Mouse (Mus musculus): ENCODE results near the gene Gja5. TPM values are rescaled to one million over a fixed set of nuclear protein-coding genes. Genes with fewer than 3 reads are reported as not detected.

Gja5 gene
- total RNA-seq, 1 experiment from 2014 or later: not detected

DNA sequence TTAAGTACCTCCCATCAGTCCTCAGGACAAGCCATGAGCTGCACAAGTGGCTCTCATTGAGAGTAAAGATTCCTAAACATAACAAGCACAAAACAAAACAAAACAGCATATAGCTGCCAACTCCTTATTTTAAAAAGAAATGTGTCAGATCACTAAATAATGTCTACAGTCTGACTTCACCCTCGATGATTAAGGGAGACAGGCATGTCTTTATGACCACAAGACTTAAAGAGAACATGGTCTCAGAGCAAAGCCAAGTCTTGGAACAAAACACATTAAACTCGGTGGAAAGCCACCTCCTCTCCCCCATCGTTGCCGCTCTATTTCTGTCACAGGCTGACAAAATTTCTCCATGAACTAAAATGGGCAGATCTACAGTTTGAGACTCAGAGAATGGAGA is 20.1 kb downstream of the Gja5 start:
- ATAC-seq (ENCODE audit: extremely low read depth, insufficient number of reproducible peaks, low FRiP score, poor library complexity, severe bottlenecking): no peak

- no peak for ATAC-seq (ENCODE audit: extremely low read depth, insufficient number of reproducible peaks, low FRiP score, poor library complexity, severe bottlenecking)
Measured at GRCm38 (mm10) chr3:96925920-96926319, 21.4 kb downstream of the Gja5 start, which contains the start of gene Gja8. TSS of gene Gja8 (minus strand) at chr3:96926020.

DNA sequence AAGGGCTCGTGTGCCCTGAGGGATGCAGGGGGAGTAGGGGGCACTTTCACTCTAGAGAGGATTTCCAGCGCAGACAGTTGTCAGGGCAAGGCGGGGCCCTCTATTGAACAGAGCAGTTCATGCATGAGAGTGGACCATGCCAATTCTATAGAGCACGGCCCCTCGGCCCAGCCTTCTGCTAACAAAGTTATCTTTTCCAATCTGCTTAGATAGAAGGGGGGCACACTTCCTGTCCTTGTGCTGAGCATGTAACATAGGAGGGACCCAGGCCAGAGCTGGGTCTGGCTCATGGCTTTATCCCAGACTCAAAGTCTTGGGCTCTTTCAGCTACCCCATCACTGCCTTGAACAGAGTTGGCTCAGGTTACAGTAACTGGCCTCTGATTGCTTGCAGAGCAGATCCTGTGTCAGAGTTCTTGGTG is 26.8 kb downstream of the Gja5 start:
- ATAC-seq (ENCODE audit: extremely low read depth, insufficient number of reproducible peaks, low FRiP score, poor library complexity, severe bottlenecking): no peak

GRCm38 (mm10) chr3:96936241-96936640 is 31.7 kb downstream of the Gja5 start:
- ATAC-seq (ENCODE audit: extremely low read depth, insufficient number of reproducible peaks, low FRiP score, poor library complexity, severe bottlenecking): peak; percentile 39; the same call in 1 of the 2 replicates

GRCm38 (mm10) chr3:96937606-96938005 is 33.1 kb downstream of the Gja5 start:
- no peak for ATAC-seq (ENCODE audit: extremely low read depth, insufficient number of reproducible peaks, low FRiP score, poor library complexity, severe bottlenecking)

DNA sequence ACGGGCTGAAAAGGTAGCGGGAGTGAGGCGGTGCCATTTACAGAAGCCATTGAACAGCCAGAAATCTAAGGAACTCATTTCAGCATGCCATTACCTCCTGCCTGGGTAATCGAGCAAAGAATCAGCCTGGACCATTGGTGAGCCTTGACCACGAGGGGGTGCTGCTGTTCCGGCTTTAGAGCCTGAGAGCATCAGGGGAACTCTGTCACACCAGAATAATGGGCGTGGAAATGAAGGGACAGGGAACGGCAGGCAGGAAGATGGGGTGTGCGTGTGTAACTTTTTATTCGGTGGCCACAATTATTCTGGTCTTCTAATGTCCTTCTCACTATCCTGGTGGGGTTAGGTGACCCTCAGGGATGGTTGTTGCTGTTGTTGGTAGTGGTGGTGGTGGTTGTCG is 34.2 kb downstream of the Gja5 start:
- peak; percentile 41; the same call in 1 of the 2 replicates for ATAC-seq (ENCODE audit: extremely low read depth, insufficient number of reproducible peaks, low FRiP score, poor library complexity, severe bottlenecking)

DNA sequence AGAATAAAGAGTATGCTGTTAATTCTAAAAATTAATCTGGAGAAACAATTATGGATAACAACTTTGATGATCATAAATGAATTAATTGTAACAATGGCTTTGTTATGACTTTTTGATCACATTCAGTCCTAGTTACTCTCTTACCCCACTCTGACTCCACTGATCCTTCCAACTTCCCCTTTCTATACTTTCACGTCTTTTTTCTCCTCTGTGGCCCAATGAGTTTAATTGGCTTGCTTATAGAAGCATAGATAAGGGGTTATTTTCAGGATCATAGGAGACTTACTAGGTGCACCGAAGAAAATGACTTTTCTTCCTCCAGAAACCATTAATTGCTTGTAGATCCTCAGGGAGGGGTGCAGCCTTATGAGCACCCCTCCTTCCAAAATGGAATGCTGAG is 38.2 kb downstream of the Gja5 start:
- ATAC-seq (ENCODE audit: extremely low read depth, insufficient number of reproducible peaks, low FRiP score, poor library complexity, severe bottlenecking): no peak

GRCm38 (mm10) chr3:96953489-96954233 is 49.2 kb downstream of the Gja5 start:
- ATAC-seq (ENCODE audit: extremely low read depth, insufficient number of reproducible peaks, low FRiP score, poor library complexity, severe bottlenecking): no peak

GRCm38 (mm10) chr3:96960597-96960996 is 56.1 kb downstream of the Gja5 start:
- no peak for ATAC-seq (ENCODE audit: extremely low read depth, insufficient number of reproducible peaks, low FRiP score, poor library complexity, severe bottlenecking)

DNA sequence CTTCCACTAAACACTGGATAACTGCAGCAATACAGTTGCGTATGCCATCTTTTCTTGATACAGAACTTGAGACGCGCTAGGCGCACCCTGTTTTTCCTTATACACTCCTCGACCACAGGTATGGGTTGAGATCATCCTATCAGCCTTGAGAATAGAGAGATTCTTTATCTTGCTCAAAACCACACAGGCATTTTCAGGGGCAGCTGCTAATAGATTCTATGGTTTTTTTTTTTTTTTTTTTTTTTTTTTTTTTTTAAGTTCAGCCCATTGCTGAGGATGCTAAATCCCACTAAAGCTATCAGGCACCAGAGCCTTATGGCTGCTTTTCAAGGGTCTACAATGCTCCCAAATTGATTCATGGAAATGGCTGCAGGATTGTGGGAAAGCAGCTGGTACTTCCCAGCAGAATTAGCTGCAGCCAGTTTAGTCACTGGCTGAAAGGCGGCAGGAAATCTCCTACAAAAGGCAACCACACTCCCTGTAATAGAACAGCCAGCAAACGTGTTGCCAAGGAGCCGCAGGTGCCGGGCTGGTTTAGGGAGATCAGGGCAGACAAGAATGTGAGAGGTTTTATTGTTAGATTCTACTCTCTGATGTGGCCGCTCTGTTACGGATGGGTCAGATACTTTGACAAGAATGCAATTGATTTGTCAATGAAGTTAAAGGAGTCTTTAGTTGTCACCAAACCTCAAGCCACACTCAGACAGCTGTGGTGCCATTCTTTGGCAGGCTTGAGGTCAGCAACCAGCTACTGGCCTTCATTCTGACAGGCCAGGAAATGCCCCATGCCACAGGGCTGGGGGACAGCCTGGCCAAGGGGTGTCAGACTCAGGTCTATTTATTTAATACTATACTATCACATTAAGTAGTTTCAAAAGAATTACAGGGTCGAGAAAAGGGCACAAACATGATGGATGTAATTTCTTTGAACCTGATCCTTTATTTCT is 58.9 kb downstream of the Gja5 start:
- no peak for ATAC-seq (ENCODE audit: extremely low read depth, insufficient number of reproducible peaks, low FRiP score, poor library complexity, severe bottlenecking)

DNA sequence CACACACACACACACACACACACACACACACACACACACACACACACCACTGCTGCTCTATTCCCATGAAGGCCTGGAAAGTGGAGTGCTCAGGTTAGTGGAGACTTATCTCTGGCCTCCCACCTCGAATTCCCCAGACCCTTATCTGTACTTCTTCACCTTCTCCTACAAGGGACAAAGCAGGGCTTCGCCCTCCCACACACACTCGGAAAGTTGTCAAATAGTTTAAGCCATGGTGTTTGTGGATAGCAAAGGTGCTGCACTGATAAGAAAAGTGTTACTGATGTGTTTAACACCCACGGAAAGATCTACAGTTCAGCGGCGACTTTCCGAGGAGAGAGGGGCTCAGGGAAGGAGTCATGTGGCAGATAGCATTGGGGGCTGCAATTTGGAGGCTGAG is 66.5 kb downstream of the Gja5 start:
- ATAC-seq (ENCODE audit: extremely low read depth, insufficient number of reproducible peaks, low FRiP score, poor library complexity, severe bottlenecking): no peak

GRCm38 (mm10) chr3:96974467-96974866 is 70.0 kb downstream of the Gja5 start:
- no peak for ATAC-seq (ENCODE audit: extremely low read depth, insufficient number of reproducible peaks, low FRiP score, poor library complexity, severe bottlenecking)

DNA sequence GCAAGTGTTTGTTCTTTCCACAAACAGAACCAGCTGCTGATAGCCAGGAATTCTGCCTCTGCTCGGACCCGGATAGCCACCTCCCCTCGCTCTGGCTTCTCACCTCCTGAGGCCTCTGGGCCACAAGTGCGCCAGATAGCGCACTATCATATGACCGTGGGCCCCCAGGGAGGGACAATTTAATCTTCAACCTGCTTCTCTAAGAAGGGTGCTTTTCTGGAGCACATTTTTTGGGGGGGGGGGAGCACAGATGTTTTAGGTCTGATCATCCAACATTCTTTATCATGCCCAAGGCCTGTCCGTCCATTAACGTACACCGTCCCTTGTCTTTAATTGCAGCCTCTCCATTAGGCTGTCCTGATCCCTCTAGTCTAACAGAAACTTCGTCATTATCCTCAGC is 71.1 kb downstream of the Gja5 start:
- no peak for ATAC-seq (ENCODE audit: extremely low read depth, insufficient number of reproducible peaks, low FRiP score, poor library complexity, severe bottlenecking)

GRCm38 (mm10) chr3:96977507-96977906 is 73.0 kb downstream of the Gja5 start:
- ATAC-seq (ENCODE audit: extremely low read depth, insufficient number of reproducible peaks, low FRiP score, poor library complexity, severe bottlenecking): no peak

DNA sequence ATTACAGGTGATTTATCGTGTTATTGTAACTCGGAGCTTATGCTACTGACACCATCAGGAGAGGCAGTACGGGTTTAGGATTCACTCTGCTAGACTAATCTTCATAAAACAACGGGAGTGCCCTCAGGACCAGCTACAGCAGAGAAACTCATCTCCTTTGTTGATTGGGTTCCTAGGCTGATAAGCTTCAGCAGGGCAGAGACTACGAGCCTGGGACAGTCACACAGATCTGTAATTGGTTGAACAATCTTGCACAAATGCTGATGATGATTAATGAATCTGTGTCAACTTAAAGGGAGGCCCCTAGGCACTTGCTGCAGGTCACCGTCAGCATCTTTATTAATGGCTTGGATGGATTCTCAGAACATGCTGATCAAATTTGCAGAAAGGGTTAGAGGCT is 74.0 kb downstream of the Gja5 start:
- no peak for ATAC-seq (ENCODE audit: extremely low read depth, insufficient number of reproducible peaks, low FRiP score, poor library complexity, severe bottlenecking)

DNA sequence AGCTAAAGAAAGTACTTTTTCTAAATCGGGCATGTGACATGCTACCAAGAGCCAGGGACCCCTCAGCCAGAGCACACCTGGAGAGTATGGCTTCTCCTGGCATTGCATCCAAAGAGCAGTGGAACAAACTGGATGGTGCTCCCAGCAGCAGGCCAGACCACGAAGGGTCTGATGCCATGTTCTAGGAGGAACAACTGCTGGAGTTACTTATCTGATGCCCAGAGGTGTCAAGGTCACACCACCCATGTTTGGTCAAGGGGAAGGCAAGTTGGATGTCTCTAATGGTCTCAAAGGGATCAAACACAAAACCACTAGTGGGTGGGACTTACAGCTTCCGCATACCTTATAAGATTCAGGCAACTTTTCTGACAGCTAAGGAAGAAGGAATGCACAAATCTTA is 74.5 kb downstream of the Gja5 start:
- no peak for ATAC-seq (ENCODE audit: extremely low read depth, insufficient number of reproducible peaks, low FRiP score, poor library complexity, severe bottlenecking)

DNA sequence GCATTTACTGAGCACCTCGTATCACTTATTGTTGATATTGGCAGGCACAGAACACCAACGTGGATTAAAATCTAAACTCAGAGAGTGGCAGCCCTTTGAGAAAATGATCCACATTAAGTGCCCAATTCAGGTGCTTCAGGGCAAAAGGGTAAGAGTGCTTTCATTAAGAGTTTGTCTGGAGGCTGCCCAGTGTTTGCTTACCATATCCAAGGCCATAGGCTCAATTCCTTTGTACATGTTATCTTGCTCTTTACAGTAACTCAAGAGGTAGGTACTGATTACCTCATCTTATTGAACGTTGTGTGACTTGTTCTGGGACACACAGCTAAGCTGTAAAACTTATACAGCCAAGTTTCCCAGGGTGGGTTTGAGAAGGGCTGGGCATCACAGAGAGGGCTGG is 77.3 kb downstream of the Gja5 start:
- no peak for ATAC-seq (ENCODE audit: extremely low read depth, insufficient number of reproducible peaks, low FRiP score, poor library complexity, severe bottlenecking)

DNA sequence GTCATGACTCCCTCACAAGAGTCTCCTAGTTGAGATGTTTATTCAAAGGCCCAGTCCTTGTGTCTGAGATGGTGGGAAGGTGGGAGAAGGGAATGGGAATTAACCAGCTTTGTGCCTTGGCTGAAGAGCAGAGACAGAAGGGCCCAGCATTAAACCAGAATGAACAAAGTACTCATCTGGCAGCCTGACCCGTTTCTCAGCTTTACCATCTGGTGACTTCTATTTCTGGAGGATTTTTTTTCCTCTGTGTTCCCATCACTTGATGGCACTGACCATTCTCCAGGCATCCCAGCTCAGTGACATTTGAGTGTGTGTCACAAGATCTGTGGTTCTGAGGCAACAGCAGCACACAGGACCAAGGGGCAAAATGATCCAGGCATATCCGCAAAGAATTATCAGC is 78.2 kb downstream of the Gja5 start:
- ATAC-seq (ENCODE audit: extremely low read depth, insufficient number of reproducible peaks, low FRiP score, poor library complexity, severe bottlenecking): no peak

DNA sequence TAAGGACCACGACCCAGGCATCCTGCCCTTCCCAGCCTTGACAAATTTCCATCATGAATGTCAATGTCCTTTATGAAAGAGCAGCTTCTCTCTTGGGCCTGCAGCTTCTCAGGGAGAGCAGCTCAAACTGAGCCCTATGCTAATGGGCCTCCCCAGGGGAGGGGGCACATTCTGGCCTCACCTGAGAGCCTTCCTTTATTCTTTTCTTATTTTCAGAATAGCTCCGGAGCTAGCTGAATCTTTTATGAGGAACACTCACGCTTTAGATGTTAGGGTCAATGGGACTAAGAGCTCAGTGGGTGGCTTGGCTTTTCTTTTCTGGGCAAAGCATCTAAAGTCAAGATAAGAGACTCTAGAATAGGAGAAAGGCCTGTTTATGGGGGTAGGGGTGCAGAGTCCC is 88.0 kb downstream of the Gja5 start:
- ATAC-seq (ENCODE audit: extremely low read depth, insufficient number of reproducible peaks, low FRiP score, poor library complexity, severe bottlenecking): no peak

GRCm38 (mm10) chr3:96997770-96998169 is 93.3 kb downstream of the Gja5 start:
- ATAC-seq (ENCODE audit: extremely low read depth, insufficient number of reproducible peaks, low FRiP score, poor library complexity, severe bottlenecking): no peak
